Comparison of ENCODE assay signal across 25 mouse cellular contexts in genomic region chr5:135802641-135803040, GRCm38 (mm10). TPM values are rescaled to one million over a fixed set of nuclear protein-coding genes. Genes with fewer than 3 reads are reported as not detected.
DNase-seq lines count a peak whose midpoint lies in the region; ATAC-seq and TF ChIP-seq lines count a peak whose summit lies in the region.
"Had no signal": no experiment of that assay in that cellular context is flagged by ENCODE, and none has a peak within 500 bp of the region (broad histone marks: within the 10 kb centered on the region; RNA-seq: fewer than 3 reads in every experiment).

No protein-coding gene starts in this region.

- H3K4me2 ChIP-seq in hindbrain, embryonic 15.5 days: no peak overlapping the region
- no peak overlapping the region for H3K4me2 ChIP-seq in hindbrain, embryonic 12.5 days (replicated peaks)
- no peak overlapping the region for H3K4me2 ChIP-seq in midbrain, embryonic 15.5 days
- no peak overlapping the region for H3K4me2 ChIP-seq in midbrain, embryonic 13.5 days (replicated peaks)
- H3K4me2 ChIP-seq: embryonic facial prominence, embryonic 15.5 days; heart, embryonic 13.5 days had no signal

- H3K27ac ChIP-seq in hindbrain, embryonic 15.5 days (replicated peaks): peak overlapping the region; percentile 42; the same call in 1 of the 2 replicates
- no peak overlapping the region for H3K27ac ChIP-seq in hindbrain, embryonic 12.5 days
- 0 out of 2 replicates have a peak overlapping the region, but pooled peaks have one; percentile 14 for H3K27ac ChIP-seq in midbrain, embryonic 15.5 days
- H3K27ac ChIP-seq in midbrain, embryonic 13.5 days: no peak overlapping the region
- H3K27ac ChIP-seq in olfactory bulb, adult 2 months (ENCODE audit: insufficient read depth, low read depth, low read length): 0 out of 2 replicates have a peak overlapping the region, but pooled peaks have one; percentile 5
- H3K27ac ChIP-seq: embryonic facial prominence, embryonic 15.5 days; forebrain, embryonic 10.5 days; gastrocnemius, adult 2 months; heart, embryonic 13.5 days had no signal

- peak; percentile 39; the same call in 1 of the 2 replicates for ATAC-seq in hindbrain, embryonic 15.5 days (ENCODE audit: low FRiP score, low read depth)
- no peak for ATAC-seq in hindbrain, embryonic 12.5 days (ENCODE audit: low FRiP score)
- 0 out of 2 replicates have a peak, but pooled peaks have one; percentile 6 for ATAC-seq in midbrain, embryonic 15.5 days (replicated peaks)
- ATAC-seq in midbrain, embryonic 13.5 days: no peak
- ATAC-seq: CD4-positive, CD25-positive, alpha-beta regulatory T cell, adult 4 months; forebrain, embryonic 14.5 days had no signal

- no peaks in the 10 kb centered on the region for H3K36me3 ChIP-seq in hindbrain, embryonic 15.5 days
- H3K36me3 ChIP-seq in hindbrain, embryonic 12.5 days: no peaks in the 10 kb centered on the region
- no peaks in the 10 kb centered on the region for H3K36me3 ChIP-seq in midbrain, embryonic 15.5 days (replicated peaks)
- no peaks in the 10 kb centered on the region for H3K36me3 ChIP-seq in midbrain, embryonic 13.5 days
- H3K36me3 ChIP-seq: embryonic facial prominence, embryonic 15.5 days; forebrain, embryonic 10.5 days; G1E; heart, embryonic 13.5 days had no signal

- 79% methylated on average over 8 of the region's 8 CpGs for WGBS in hindbrain, embryonic 15.5 days
- WGBS in hindbrain, embryonic 12.5 days: 90% methylated on average over 8 of the region's 8 CpGs
- WGBS in midbrain, embryonic 15.5 days: 87% methylated on average over 8 of the region's 8 CpGs
- 90% methylated on average over 8 of the region's 8 CpGs for WGBS in midbrain, embryonic 13.5 days
- 71% methylated on average over 8 of the region's 8 CpGs for WGBS in olfactory bulb, adult 2 months

- no peaks in the 10 kb centered on the region for H3K27me3 ChIP-seq in hindbrain, embryonic 15.5 days
- H3K27me3 ChIP-seq in hindbrain, embryonic 12.5 days: no peaks in the 10 kb centered on the region
- no peaks in the 10 kb centered on the region for H3K27me3 ChIP-seq in midbrain, embryonic 15.5 days (replicated peaks)
- no peaks in the 10 kb centered on the region for H3K27me3 ChIP-seq in midbrain, embryonic 13.5 days

- H3K4me1 ChIP-seq in hindbrain, embryonic 15.5 days (replicated peaks): peaks cover 22% of the 10 kb centered on the region
- H3K4me1 ChIP-seq in hindbrain, embryonic 12.5 days: peaks cover 29% of the 10 kb centered on the region
- H3K4me1 ChIP-seq in midbrain, embryonic 15.5 days: peaks cover 30% of the 10 kb centered on the region
- peaks cover 51% of the 10 kb centered on the region for H3K4me1 ChIP-seq in midbrain, embryonic 13.5 days (replicated peaks)
- H3K4me1 ChIP-seq in olfactory bulb, adult 2 months (ENCODE audit: control insufficient read depth, insufficient read depth, low read length): peaks cover 40% of the 10 kb centered on the region

- no peak overlapping the region for H3K4me3 ChIP-seq in hindbrain, embryonic 15.5 days
- no peak overlapping the region for H3K4me3 ChIP-seq in hindbrain, embryonic 12.5 days
- H3K4me3 ChIP-seq in midbrain, embryonic 15.5 days: no peak overlapping the region
- no peak overlapping the region for H3K4me3 ChIP-seq in midbrain, embryonic 13.5 days (replicated peaks)
- H3K4me3 ChIP-seq in olfactory bulb, adult 2 months (ENCODE audit: insufficient read depth, low read depth, low read length): no peak overlapping the region
- H3K4me3 ChIP-seq: embryonic facial prominence, embryonic 15.5 days; erythroblast, embryonic 14.5 days; forebrain, embryonic 10.5 days; gastrocnemius, adult 2 months; heart, embryonic 13.5 days had no signal

- no peak overlapping the region for H3K9ac ChIP-seq in hindbrain, embryonic 15.5 days
- no peak overlapping the region for H3K9ac ChIP-seq in hindbrain, embryonic 12.5 days
- H3K9ac ChIP-seq in midbrain, embryonic 15.5 days: no peak overlapping the region
- H3K9ac ChIP-seq in midbrain, embryonic 13.5 days (replicated peaks): no peak overlapping the region
- H3K9ac ChIP-seq: embryonic facial prominence, embryonic 15.5 days; heart, embryonic 13.5 days had no signal

- DNase-seq in retina, postnatal 1 day: peak; percentile 68
- no peak for DNase-seq in retina, embryonic 14.5 days (ENCODE audit: low spot score)
- DNase-seq: adrenal gland, adult 8-10 months; adrenal gland, postnatal 36 days; B cell, adult 2 months; cerebellum, adult 11 months; cerebellum, adult 8-10 months; embryo, embryonic 11 days; gastrocnemius, adult 2 months; gastrocnemius, postnatal 36 days; heart, adult 11 months; heart, postnatal 36 days had no signal

- H3K9me3 ChIP-seq in hindbrain, embryonic 15.5 days: no peaks in the 10 kb centered on the region
- H3K9me3 ChIP-seq in hindbrain, embryonic 12.5 days (replicated peaks): no peaks in the 10 kb centered on the region
- H3K9me3 ChIP-seq in midbrain, embryonic 15.5 days: no peaks in the 10 kb centered on the region
- no peaks in the 10 kb centered on the region for H3K9me3 ChIP-seq in midbrain, embryonic 13.5 days
- H3K9me3 ChIP-seq: embryonic facial prominence, embryonic 15.5 days; forebrain, embryonic 10.5 days; heart, embryonic 13.5 days had no signal

- no peak for TF ChIP-seq POLR2A in olfactory bulb, adult 2 months (IDR thresholded peaks at IDR 0.05; ENCODE audit: insufficient read depth, low read depth, low read length)

- no peak for TF ChIP-seq CTCF in olfactory bulb, adult 2 months (IDR thresholded peaks at IDR 0.05; ENCODE audit: insufficient read depth, low read depth, low read length)

RNA-seq across cellular contexts. Expression of gene Srrm3, which starts 4.0 kb away (rescaled TPM):
- polyA plus RNA-seq in hindbrain, embryonic 15.5 days (2015; fragmentation: Nextera tagmentation; extraction: Ambion mirVana): 79.4 and 90.0 TPM in 2 replicates
- 63.6 and 63.8 TPM in 2 replicates for polyA plus RNA-seq in hindbrain, embryonic 12.5 days (2016; fragmentation: Nextera tagmentation; extraction: Ambion mirVana)
- 98.9 and 111 TPM in 2 replicates for polyA plus RNA-seq in midbrain, embryonic 15.5 days (2015; fragmentation: Nextera tagmentation; extraction: Ambion mirVana)
- 91.4 and 124 TPM in 2 replicates for polyA plus RNA-seq in midbrain, embryonic 13.5 days (2015; fragmentation: Nextera tagmentation; extraction: Ambion mirVana)
- not detected in 2 replicates for polyA plus RNA-seq in olfactory bulb, adult 2 months (2012; ENCODE audit: insufficient read depth, insufficient read length, low replicate concordance, missing spikeins)
- polyA plus RNA-seq: CD4-positive, CD25-positive, alpha-beta regulatory T cell, adult 4 months; erythroblast, embryonic 14.5 days; G1E; heart, postnatal 0 days had no signal

RNA-seq across cellular contexts. Expression of gene Mdh2, which starts 24.4 kb away (rescaled TPM):
- 616 and 619 TPM in 2 replicates for polyA plus RNA-seq in hindbrain, embryonic 15.5 days (2015; fragmentation: Nextera tagmentation; extraction: Ambion mirVana)
- polyA plus RNA-seq in hindbrain, embryonic 12.5 days (2016; fragmentation: Nextera tagmentation; extraction: Ambion mirVana): 530 and 539 TPM in 2 replicates
- 581 and 587 TPM in 2 replicates for polyA plus RNA-seq in midbrain, embryonic 15.5 days (2015; fragmentation: Nextera tagmentation; extraction: Ambion mirVana)
- polyA plus RNA-seq in midbrain, embryonic 13.5 days (2015; fragmentation: Nextera tagmentation; extraction: Ambion mirVana): 563 and 580 TPM in 2 replicates
- polyA plus RNA-seq in olfactory bulb, adult 2 months (2012; ENCODE audit: insufficient read depth, insufficient read length, low replicate concordance, missing spikeins): 359 and 724 TPM in 2 replicates

RNA-seq across cellular contexts. Expression of gene Styxl1, which starts 24.5 kb away (rescaled TPM):
- 0.25 and 0.60 TPM in 2 replicates for polyA plus RNA-seq in hindbrain, embryonic 15.5 days (2015; fragmentation: Nextera tagmentation; extraction: Ambion mirVana)
- 0.68 TPM in 1 of 2 replicates, not detected in the other for polyA plus RNA-seq in hindbrain, embryonic 12.5 days (2016; fragmentation: Nextera tagmentation; extraction: Ambion mirVana)
- polyA plus RNA-seq in midbrain, embryonic 15.5 days (2015; fragmentation: Nextera tagmentation; extraction: Ambion mirVana): 0.50 TPM in 1 of 2 replicates, not detected in the other
- polyA plus RNA-seq in midbrain, embryonic 13.5 days (2015; fragmentation: Nextera tagmentation; extraction: Ambion mirVana): 0.34 TPM in 1 of 2 replicates, not detected in the other
- not detected in 2 replicates for polyA plus RNA-seq in olfactory bulb, adult 2 months (2012; ENCODE audit: insufficient read depth, insufficient read length, low replicate concordance, missing spikeins)
- polyA plus RNA-seq: erythroblast, embryonic 14.5 days; G1E; heart, embryonic 13.5 days had no signal

RNA-seq across cellular contexts. Expression of gene Tmem120a, which starts 58.4 kb away (rescaled TPM):
- 88.4 and 89.2 TPM in 2 replicates for polyA plus RNA-seq in hindbrain, embryonic 15.5 days (2015; fragmentation: Nextera tagmentation; extraction: Ambion mirVana)
- polyA plus RNA-seq in hindbrain, embryonic 12.5 days (2016; fragmentation: Nextera tagmentation; extraction: Ambion mirVana): 61.0 and 65.0 TPM in 2 replicates
- polyA plus RNA-seq in midbrain, embryonic 15.5 days (2015; fragmentation: Nextera tagmentation; extraction: Ambion mirVana): 82.4 and 85.5 TPM in 2 replicates
- 70.1 and 72.7 TPM in 2 replicates for polyA plus RNA-seq in midbrain, embryonic 13.5 days (2015; fragmentation: Nextera tagmentation; extraction: Ambion mirVana)
- polyA plus RNA-seq in olfactory bulb, adult 2 months (2012; ENCODE audit: insufficient read depth, insufficient read length, low replicate concordance, missing spikeins): not detected in 2 replicates

Comparison
In these comparisons a context has a peak if more than half of its experiments do, and no peak if none do; other contexts are left out.
1. ATAC-seq: peak in hindbrain, embryonic 15.5 days (single experiment) and midbrain, embryonic 15.5 days (single experiment); none in hindbrain, embryonic 12.5 days (single experiment) and midbrain, embryonic 13.5 days (single experiment).
2. H3K27ac ChIP-seq: peak in hindbrain, embryonic 15.5 days (single experiment), midbrain, embryonic 15.5 days (single experiment) and olfactory bulb, adult 2 months (single experiment); none in hindbrain, embryonic 12.5 days (single experiment) and midbrain, embryonic 13.5 days (single experiment).